21 mouse cellular contexts compared by ENCODE assay signal in the genomic region with DNA sequence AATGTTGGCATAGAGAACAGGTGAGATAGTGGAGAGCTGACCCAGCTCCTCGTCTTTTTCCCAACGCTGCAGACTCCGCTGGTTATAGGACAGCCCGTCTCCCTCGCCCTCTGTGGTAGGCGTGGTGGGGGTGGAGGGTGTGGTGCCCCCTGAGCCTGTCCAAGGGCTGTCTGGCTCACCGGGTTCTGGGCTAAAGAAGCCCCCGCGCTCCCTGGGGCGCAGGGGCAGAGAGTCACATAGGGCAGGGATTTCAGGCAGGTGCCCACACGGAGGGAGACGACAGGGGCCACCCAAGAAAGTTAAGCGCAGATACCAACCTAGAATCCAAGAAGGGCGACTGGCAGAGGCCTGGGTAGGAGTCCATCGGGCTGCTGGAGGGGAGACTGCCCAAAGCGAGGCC. TPM values are rescaled to one million over a fixed set of nuclear protein-coding genes. Genes with fewer than 3 reads are reported as not detected.
"Had no signal": no experiment of that assay in that cellular context is flagged by ENCODE, and none has a peak within 500 bp of the region (broad histone marks: within the 10 kb centered on the region; RNA-seq: fewer than 3 reads in every experiment).

No protein-coding gene starts in this region.

- H3K4me1 ChIP-seq: midbrain, embryonic 10.5 days; midbrain, embryonic 12.5 days; neural tube, embryonic 13.5 days; neural tube, embryonic 15.5 days had no signal

- H3K27ac ChIP-seq: midbrain, embryonic 10.5 days; midbrain, embryonic 12.5 days; neural tube, embryonic 13.5 days; neural tube, embryonic 15.5 days had no signal

- H3K4me3 ChIP-seq: midbrain, embryonic 10.5 days; midbrain, embryonic 12.5 days; myocyte; neural tube, embryonic 13.5 days; neural tube, embryonic 15.5 days had no signal

- ATAC-seq: midbrain, embryonic 16.5 days had no signal

- H3K27me3 ChIP-seq: midbrain, embryonic 12.5 days; neural tube, embryonic 13.5 days; neural tube, embryonic 15.5 days had no signal

- DNase-seq: lung, embryonic 14.5 days; midbrain, embryonic 14.5 days; retina, postnatal 1 day; right cerebral cortex, adult 18-20 months; right cerebral cortex, postnatal 25 days; right cerebral cortex, postnatal 4 days; thymus, adult 18-20 months; thymus, postnatal 14 days; thymus, postnatal 36 days had no signal

- H3K9ac ChIP-seq: lung, embryonic 14.5 days; midbrain, embryonic 12.5 days; neural tube, embryonic 13.5 days; neural tube, embryonic 15.5 days had no signal

- H3K4me2 ChIP-seq: lung, embryonic 14.5 days; midbrain, embryonic 12.5 days; neural tube, embryonic 13.5 days; neural tube, embryonic 15.5 days had no signal

- H3K9me3 ChIP-seq: midbrain, embryonic 10.5 days; midbrain, embryonic 12.5 days; neural tube, embryonic 13.5 days; neural tube, embryonic 15.5 days had no signal

RNA-seq across cellular contexts. Expression of gene Dhh, which starts 44.1 kb away (rescaled TPM):
- total RNA-seq: megakaryocyte, adult 5-6 weeks; megakaryocyte-erythroid progenitor cell, adult 5-6 weeks had no signal

RNA-seq across cellular contexts. Expression of gene Ddn, which starts 44.9 kb away (rescaled TPM):
- total RNA-seq: megakaryocyte-erythroid progenitor cell, adult 5-6 weeks had no signal
- polyA plus RNA-seq: lung, embryonic 16.5 days; small intestine, adult 2 months; stomach, embryonic 14.5 days; stomach, embryonic 16.5 days had no signal
